Comparison of ENCODE assay signal across 9 mouse cellular contexts in the genomic region with DNA sequence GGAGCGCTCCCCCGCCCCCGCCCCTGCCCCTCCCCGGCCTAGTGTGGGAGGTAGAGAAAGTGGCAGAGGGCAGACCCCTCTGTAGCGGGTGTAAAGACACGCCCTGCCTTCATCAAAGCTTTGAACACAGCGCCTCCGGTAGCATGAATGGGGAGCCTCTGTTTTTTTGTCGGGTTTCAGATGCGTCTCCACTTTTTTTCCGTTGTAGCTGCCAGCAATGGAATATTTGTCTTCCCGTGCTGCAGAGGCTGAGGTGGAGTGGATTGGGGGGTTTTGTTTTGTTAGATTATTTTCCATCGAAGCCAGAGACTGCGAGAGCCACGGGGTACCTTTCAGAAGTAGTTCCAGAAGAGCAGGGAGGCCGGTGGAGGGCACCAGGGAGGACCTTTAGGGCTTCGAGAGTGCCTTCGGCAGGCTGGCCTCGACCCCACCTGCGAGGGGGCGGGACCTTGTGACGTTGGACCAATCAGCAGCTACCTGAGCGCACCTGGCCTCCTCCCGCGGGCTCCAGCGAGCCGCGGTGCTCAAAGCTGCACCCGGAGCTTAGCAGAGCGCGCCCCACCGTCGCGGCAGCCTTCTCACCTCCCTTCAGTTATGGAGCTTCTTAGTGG. TPM values are rescaled to one million over a fixed set of nuclear protein-coding genes. Genes with fewer than 3 reads are reported as not detected.
DNase-seq lines count a peak whose midpoint lies in the region; ATAC-seq lines count a peak whose summit lies in the region.
"Had no signal": no experiment of that assay in that cellular context is flagged by ENCODE, and none has a peak within 500 bp of the region (broad histone marks: within the 10 kb centered on the region; RNA-seq: fewer than 3 reads in every experiment).

TSS of gene Cdh3 (plus strand) at position 527 of the 611 bp plus-strand sequence.

- WGBS in limb, embryonic 10.5 days, result under 1% methylated on average over 34 of the region's 34 CpGs
- under 1% methylated on average over 34 of the region's 34 CpGs for WGBS in midbrain, embryonic 12.5 days

- intact Hi-C loops in heart, postnatal 14 days (cut with DNase I), result no loop called here

- peak; percentile 22 for DNase-seq in CD4-positive, CD25-positive, alpha-beta regulatory T cell, adult 2 months (ENCODE audit: low read depth, low spot score)
- peak; percentile 71 for DNase-seq in embryo, embryonic 10 days (ENCODE audit: low spot score)
- peak; percentile 29 for DNase-seq in heart, postnatal 14 days
- peak; percentile 81 for DNase-seq in limb, embryonic 10.5 days (ENCODE audit: low spot score)
- DNase-seq in thymus, postnatal 25 days, result peak; percentile 32
- DNase-seq in layer of hippocampus, postnatal 25 days (ENCODE audit: extremely low spot score in 1 of 2, low spot score in 1 of 2), result no peak

- H3K4me2 ChIP-seq in midbrain, embryonic 12.5 days (replicated peaks), result peak within 1 kb of the TSS; percentile 52

- H3K27ac ChIP-seq in limb, embryonic 10.5 days, result peak within 1 kb of the TSS; percentile 91
- no peak within 1 kb of the TSS for H3K27ac ChIP-seq in midbrain, embryonic 12.5 days (replicated peaks)

- H3K36me3 ChIP-seq in limb, embryonic 10.5 days, result 0 out of 2 replicates have a peak, but pooled peaks cover 11% of the 10 kb centered on the region
- no peaks in the 10 kb centered on the region for H3K36me3 ChIP-seq in midbrain, embryonic 12.5 days

- no peak for ATAC-seq in CD4-positive, CD25-positive, alpha-beta regulatory T cell, adult 4 months
- 0 out of 2 replicates have a peak, but pooled peaks have one; percentile 7 for ATAC-seq in midbrain, embryonic 12.5 days (ENCODE audit: low FRiP score, low read depth)

- peak within 1 kb of the TSS; percentile 71 for H3K4me3 ChIP-seq in limb, embryonic 10.5 days
- H3K4me3 ChIP-seq in midbrain, embryonic 12.5 days, result peak within 1 kb of the TSS; percentile 37

- H3K9me3 ChIP-seq in limb, embryonic 10.5 days (replicated peaks), result no peaks in the 10 kb centered on the region
- H3K9me3 ChIP-seq in midbrain, embryonic 12.5 days, result no peaks in the 10 kb centered on the region

- H3K9ac ChIP-seq in midbrain, embryonic 12.5 days (replicated peaks), result peak within 1 kb of the TSS; percentile 29; the same call in 1 of the 2 replicates

- H3K27me3 ChIP-seq in limb, embryonic 10.5 days (ENCODE audit: low read depth, poor library complexity, severe bottlenecking), result peaks cover 33% of the 10 kb centered on the region
- peaks cover 84% of the 10 kb centered on the region for H3K27me3 ChIP-seq in midbrain, embryonic 12.5 days

- H3K4me1 ChIP-seq in limb, embryonic 10.5 days, result peaks cover 75% of the 10 kb centered on the region
- H3K4me1 ChIP-seq in midbrain, embryonic 12.5 days, result peaks cover 33% of the 10 kb centered on the region

RNA-seq across cellular contexts. Expression of gene Cdh3, which starts in this region (rescaled TPM):
- not detected for polyA plus RNA-seq in CD4-positive, CD25-positive, alpha-beta regulatory T cell, adult 4 months (2017; shearing (Covaris generic))
- total RNA-seq in heart, postnatal 14 days (2021), result 1 to 10 TPM; 1.7 to 2.2 TPM
- polyA plus RNA-seq in limb, embryonic 10.5 days (2016; fragmentation: Nextera tagmentation; extraction: Ambion mirVana), result 29.7 and 34.5 TPM in 2 replicates
- polyA plus RNA-seq in midbrain, embryonic 12.5 days (2016; fragmentation: Nextera tagmentation; extraction: Ambion mirVana), result 2.4 and 3.8 TPM in 2 replicates
- under 1 TPM in 1 of 2 experiments, not detected in 1; 0.05 TPM for total RNA-seq in layer of hippocampus, postnatal 25 days (2021)
- total RNA-seq: common myeloid progenitor, adult 5-6 weeks had no signal

Comparison
In these comparisons a context has a peak if more than half of its experiments do, and no peak if none do; other contexts are left out.
1. DNase-seq: peak in CD4-positive, CD25-positive, alpha-beta regulatory T cell, adult 2 months (single experiment), embryo, embryonic 10 days (single experiment), heart, postnatal 14 days (2 of 2), limb, embryonic 10.5 days (single experiment) and thymus, postnatal 25 days (single experiment); none in layer of hippocampus, postnatal 25 days (0 of 2).